Mouse (Mus musculus): ENCODE results near the gene Cfap126. TPM values are rescaled to one million over a fixed set of nuclear protein-coding genes. Genes with fewer than 3 reads are reported as not detected.
"Not testable (repeated sequence)": the region's sequence is repeated elsewhere in the genome, so short reads cannot be mapped to it uniquely, and the experiment has no call there.

The Cfap126 gene
- polyA plus RNA-seq (2015; fragmentation: Nextera tagmentation; extraction: Ambion mirVana), result 2.1 and 3.1 TPM in 2 replicates

GRCm38 (mm10) chr1:171113873-171114299 is at the start of gene Cfap126:
Cfap126 (plus strand) TSS chr1:171113918.
- Histone ChIP-seq H3K9ac (ENCODE audit: low read length) (peak within 1 kb of the TSS; percentile 79), H3K4me2 (ENCODE audit: low read depth, low read length) (peak within 1 kb of the TSS; percentile 49), H3K9me3 (replicated peaks; ENCODE audit: control insufficient read depth, low read length) (no peaks in the 10 kb centered on the region), H3K27ac (ENCODE audit: low read length) (peak within 1 kb of the TSS; percentile 87), H3K4me1 (ENCODE audit: control insufficient read depth, insufficient read depth, low read length) (0 out of 2 replicates have a peak, but pooled peaks cover 5% of the 10 kb centered on the region), H3K36me3 (ENCODE audit: control insufficient read depth, insufficient read depth, low read length) (no peaks in the 10 kb centered on the region), H3K27me3 (ENCODE audit: control insufficient read depth, insufficient read depth, low read length) (no peaks in the 10 kb centered on the region), H3K4me3 (replicated peaks; ENCODE audit: low read length) (peak within 1 kb of the TSS; percentile 55)
- WGBS, result 1% methylated on average over 24 of the region's 24 CpGs
- ATAC-seq (ENCODE audit: insufficient read depth, low FRiP score), result peak; percentile 55; the same call in 1 of the 2 replicates

DNA sequence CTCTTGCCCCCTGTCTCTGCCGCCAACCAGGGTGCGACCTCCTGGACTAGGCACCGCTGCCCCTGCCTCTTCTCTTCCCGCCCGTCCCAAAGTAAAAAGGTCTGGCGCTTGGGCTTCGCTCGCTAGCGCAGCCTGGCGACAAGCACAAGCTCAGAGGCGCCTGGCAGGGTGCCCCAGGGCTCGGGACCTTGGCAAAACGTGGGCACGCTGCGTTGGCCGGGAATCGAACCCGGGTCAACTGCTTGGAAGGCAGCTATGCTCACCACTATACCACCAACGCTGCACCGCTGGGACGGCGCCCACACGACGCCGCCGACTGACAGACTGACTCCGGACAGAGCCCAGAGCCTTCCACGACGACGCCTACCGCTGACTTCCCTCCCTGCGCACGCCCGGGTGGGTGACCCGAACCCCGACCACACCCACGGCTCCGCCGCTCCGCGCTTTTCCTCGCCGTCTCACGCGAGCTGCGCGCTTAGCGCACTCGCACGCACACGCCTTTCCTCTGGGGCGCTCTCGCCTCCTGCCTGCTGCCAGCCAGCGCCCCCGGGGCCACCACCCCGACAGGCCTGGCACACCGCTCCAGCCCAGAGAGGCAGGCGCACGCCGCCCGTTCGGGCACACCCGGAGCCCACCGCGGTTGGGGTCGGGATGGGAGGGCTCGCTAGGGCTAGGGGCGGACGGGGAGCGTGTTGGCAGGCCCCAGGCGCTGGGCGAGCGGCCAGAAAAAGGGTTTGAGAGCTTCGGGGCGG is 49.1 kb upstream of the Cfap126 start, which contains the start of gene Fcgr3:
Gene Fcgr3, minus strand, starts transcription at position 445 of the 752 bp plus-strand sequence.
- H3K9ac ChIP-seq (ENCODE audit: low read length), result peak within 1 kb of the TSS; percentile 22; the same call in 1 of the 2 replicates
- peak; percentile 68 for ATAC-seq (ENCODE audit: insufficient read depth, low FRiP score)
- 2% methylated on average over 40 of the region's 75 CpGs for WGBS

DNA sequence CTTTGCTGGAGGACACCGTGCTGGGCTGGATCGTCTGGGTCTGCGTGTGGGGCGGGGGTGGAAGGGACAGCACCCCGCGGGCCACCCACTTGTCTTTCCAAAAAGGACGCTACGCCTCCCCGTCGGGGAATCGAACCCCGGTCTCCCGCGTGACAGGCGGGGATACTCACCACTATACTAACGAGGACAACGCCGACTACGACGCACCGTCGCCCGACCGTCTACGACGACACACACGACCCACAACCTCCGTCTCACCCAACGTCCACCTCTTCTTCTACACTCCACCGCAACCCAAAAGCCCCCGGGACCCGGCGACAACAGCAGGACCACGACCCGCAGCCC is 48.5 kb upstream of the Cfap126 start:
- H3K4me3 ChIP-seq (replicated peaks; ENCODE audit: low read length), result peak overlapping the region; percentile 39
- H3K27me3 ChIP-seq (ENCODE audit: control insufficient read depth, insufficient read depth, low read length), result peaks cover 20% of the 10 kb centered on the region
- peak; percentile 48 for ATAC-seq (ENCODE audit: insufficient read depth, low FRiP score)
- H3K4me1 ChIP-seq (ENCODE audit: control insufficient read depth, insufficient read depth, low read length); H3K9ac ChIP-seq (ENCODE audit: low read length); H3K27ac ChIP-seq (ENCODE audit: low read length); H3K9me3 ChIP-seq (replicated peaks; ENCODE audit: control insufficient read depth, low read length); H3K36me3 ChIP-seq (ENCODE audit: control insufficient read depth, insufficient read depth, low read length): not testable (repeated sequence)
- 1% methylated on average over 17 of the region's 35 CpGs for WGBS
- H3K4me2 ChIP-seq (ENCODE audit: low read depth, low read length), result peak overlapping the region; percentile 50

More for the DNA sequence above, 49.1 kb upstream of the Cfap126 start, which contains the start of gene Fcgr3:
- H3K27ac ChIP-seq (ENCODE audit: low read length); H3K4me1 ChIP-seq (ENCODE audit: control insufficient read depth, insufficient read depth, low read length); H3K9me3 ChIP-seq (replicated peaks; ENCODE audit: control insufficient read depth, low read length); H3K36me3 ChIP-seq (ENCODE audit: control insufficient read depth, insufficient read depth, low read length): not testable (repeated sequence)
- peak within 1 kb of the TSS; percentile 39 for H3K4me3 ChIP-seq (replicated peaks; ENCODE audit: low read length)
- H3K27me3 ChIP-seq (ENCODE audit: control insufficient read depth, insufficient read depth, low read length), result peaks cover 19% of the 10 kb centered on the region
- H3K4me2 ChIP-seq (ENCODE audit: low read depth, low read length), result peak within 1 kb of the TSS; percentile 50

DNA sequence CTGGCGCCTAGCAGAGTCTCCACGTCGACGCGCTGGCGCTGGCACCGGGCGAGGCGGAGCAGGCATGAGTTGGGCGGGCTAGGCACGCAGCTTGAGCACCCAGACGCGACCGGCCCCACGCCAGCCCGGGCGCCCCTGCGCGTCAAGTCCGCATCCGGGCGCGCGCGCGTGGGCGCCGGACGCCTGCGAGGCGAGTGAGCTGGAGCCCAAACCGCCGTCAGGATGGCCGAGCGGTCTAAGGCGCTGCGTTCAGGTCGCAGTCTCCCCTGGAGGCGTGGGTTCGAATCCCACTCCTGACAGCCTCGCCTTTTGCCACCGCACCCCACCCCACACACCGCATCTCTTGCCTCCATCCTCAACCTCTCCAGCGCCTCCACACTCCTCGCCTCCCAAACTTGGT is 48.0 kb upstream of the Cfap126 start:
- not testable (repeated sequence) for H3K9me3 ChIP-seq (replicated peaks; ENCODE audit: control insufficient read depth, low read length); H3K27ac ChIP-seq (ENCODE audit: low read length); H3K9ac ChIP-seq (ENCODE audit: low read length); H3K4me1 ChIP-seq (ENCODE audit: control insufficient read depth, insufficient read depth, low read length); H3K36me3 ChIP-seq (ENCODE audit: control insufficient read depth, insufficient read depth, low read length)
- Histone ChIP-seq H3K4me2 (ENCODE audit: low read depth, low read length) (peak overlapping the region; percentile 44; the same call in 1 of the 2 replicates), H3K4me3 (replicated peaks; ENCODE audit: low read length) (peak overlapping the region; percentile 37), H3K27me3 (ENCODE audit: control insufficient read depth, insufficient read depth, low read length) (peaks cover 20% of the 10 kb centered on the region)
- 4% methylated on average over 26 of the region's 45 CpGs for WGBS
- peak; percentile 5; the same call in 1 of the 2 replicates for ATAC-seq (ENCODE audit: insufficient read depth, low FRiP score)

DNA sequence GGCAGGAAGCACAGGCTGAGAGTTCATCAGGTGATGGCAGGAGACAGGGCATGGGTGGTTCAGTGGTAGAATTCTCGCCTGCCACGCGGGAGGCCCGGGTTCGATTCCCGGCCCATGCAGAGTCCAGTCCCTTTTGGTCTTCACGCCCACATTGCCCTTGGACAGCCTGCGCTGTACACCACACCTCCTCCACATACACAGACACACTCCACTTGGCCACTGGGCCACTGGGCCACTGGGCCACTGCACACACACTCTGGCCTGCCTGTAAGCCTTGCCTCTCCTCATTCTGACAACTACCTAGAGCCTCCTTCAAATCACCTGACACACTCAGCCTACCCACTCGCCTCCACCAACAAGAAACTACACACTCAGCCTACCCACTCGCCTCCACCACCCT is 47.1 kb upstream of the Cfap126 start:
- not testable (repeated sequence) for H3K4me1 ChIP-seq (ENCODE audit: control insufficient read depth, insufficient read depth, low read length); H3K9me3 ChIP-seq (replicated peaks; ENCODE audit: control insufficient read depth, low read length); H3K27ac ChIP-seq (ENCODE audit: low read length); H3K36me3 ChIP-seq (ENCODE audit: control insufficient read depth, insufficient read depth, low read length); H3K4me2 ChIP-seq (ENCODE audit: low read depth, low read length); H3K9ac ChIP-seq (ENCODE audit: low read length); H3K4me3 ChIP-seq (replicated peaks; ENCODE audit: low read length)
- peaks cover 20% of the 10 kb centered on the region for H3K27me3 ChIP-seq (ENCODE audit: control insufficient read depth, insufficient read depth, low read length)
- 35% methylated on average over 2 of the region's 10 CpGs for WGBS
- peak; percentile 38; the same call in 1 of the 2 replicates for ATAC-seq (ENCODE audit: insufficient read depth, low FRiP score)

- H3K9ac ChIP-seq (ENCODE audit: low read length); H3K4me3 ChIP-seq (replicated peaks; ENCODE audit: low read length); H3K36me3 ChIP-seq (ENCODE audit: control insufficient read depth, insufficient read depth, low read length); ATAC-seq (ENCODE audit: insufficient read depth, low FRiP score); H3K27ac ChIP-seq (ENCODE audit: low read length); H3K9me3 ChIP-seq (replicated peaks; ENCODE audit: control insufficient read depth, low read length); H3K4me1 ChIP-seq (ENCODE audit: control insufficient read depth, insufficient read depth, low read length); H3K4me2 ChIP-seq (ENCODE audit: low read depth, low read length): not testable (repeated sequence)
- WGBS, result 47% methylated on average over 5 of the region's 5 CpGs
- H3K27me3 ChIP-seq (ENCODE audit: control insufficient read depth, insufficient read depth, low read length), result peaks cover 20% of the 10 kb centered on the region
These were observed 45.8 kb upstream of the Cfap126 start for GRCm38 (mm10) chr1:171067928-171068327.

GRCm38 (mm10) chr1:171069508-171069907 is 44.2 kb upstream of the Cfap126 start:
- not testable (repeated sequence) for H3K36me3 ChIP-seq (ENCODE audit: control insufficient read depth, insufficient read depth, low read length); ATAC-seq (ENCODE audit: insufficient read depth, low FRiP score); H3K4me1 ChIP-seq (ENCODE audit: control insufficient read depth, insufficient read depth, low read length); H3K27ac ChIP-seq (ENCODE audit: low read length); H3K9ac ChIP-seq (ENCODE audit: low read length); H3K4me3 ChIP-seq (replicated peaks; ENCODE audit: low read length); H3K9me3 ChIP-seq (replicated peaks; ENCODE audit: control insufficient read depth, low read length); H3K4me2 ChIP-seq (ENCODE audit: low read depth, low read length)
- 59% methylated on average over 3 of the region's 3 CpGs for WGBS
- H3K27me3 ChIP-seq (ENCODE audit: control insufficient read depth, insufficient read depth, low read length), result peaks cover 18% of the 10 kb centered on the region

- not testable (repeated sequence) for H3K36me3 ChIP-seq (ENCODE audit: control insufficient read depth, insufficient read depth, low read length); H3K9me3 ChIP-seq (replicated peaks; ENCODE audit: control insufficient read depth, low read length); H3K4me3 ChIP-seq (replicated peaks; ENCODE audit: low read length); H3K4me2 ChIP-seq (ENCODE audit: low read depth, low read length); H3K27ac ChIP-seq (ENCODE audit: low read length); H3K9ac ChIP-seq (ENCODE audit: low read length); ATAC-seq (ENCODE audit: insufficient read depth, low FRiP score); H3K4me1 ChIP-seq (ENCODE audit: control insufficient read depth, insufficient read depth, low read length)
- H3K27me3 ChIP-seq (ENCODE audit: control insufficient read depth, insufficient read depth, low read length), result peaks cover 14% of the 10 kb centered on the region
- 20% methylated on average over 11 of the region's 16 CpGs for WGBS
These were observed 42.8 kb upstream of the Cfap126 start for GRCm38 (mm10) chr1:171070879-171071278.

DNA sequence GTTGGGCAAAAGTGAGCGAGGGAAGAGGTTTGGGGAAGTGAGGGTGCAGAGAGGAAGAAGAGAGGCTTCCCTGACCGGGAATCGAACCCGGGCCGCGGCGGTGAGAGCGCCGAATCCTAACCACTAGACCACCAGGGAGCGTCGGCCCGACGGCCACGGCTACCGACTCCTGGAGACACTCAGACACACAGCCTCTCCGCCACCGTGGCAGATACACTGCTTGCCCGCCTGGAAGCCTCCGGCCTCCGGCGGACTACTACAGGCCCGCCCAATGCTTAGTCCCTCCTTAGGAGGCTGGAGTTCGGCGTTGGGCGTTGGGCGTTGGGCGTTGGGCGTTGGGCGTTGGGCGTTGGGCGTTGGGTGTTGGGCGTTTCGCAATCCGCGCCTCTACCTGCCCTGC is 42.0 kb upstream of the Cfap126 start:
- H3K36me3 ChIP-seq (ENCODE audit: control insufficient read depth, insufficient read depth, low read length); H3K9me3 ChIP-seq (replicated peaks; ENCODE audit: control insufficient read depth, low read length); H3K9ac ChIP-seq (ENCODE audit: low read length); H3K27ac ChIP-seq (ENCODE audit: low read length); H3K4me1 ChIP-seq (ENCODE audit: control insufficient read depth, insufficient read depth, low read length); H3K4me2 ChIP-seq (ENCODE audit: low read depth, low read length); H3K4me3 ChIP-seq (replicated peaks; ENCODE audit: low read length): not testable (repeated sequence)
- H3K27me3 ChIP-seq (ENCODE audit: control insufficient read depth, insufficient read depth, low read length), result peaks cover 14% of the 10 kb centered on the region
- peak; percentile 56 for ATAC-seq (ENCODE audit: insufficient read depth, low FRiP score)
- WGBS, result no CpG with 5 or more reads among the region's 35 CpGs
